In the genomic region with DNA sequence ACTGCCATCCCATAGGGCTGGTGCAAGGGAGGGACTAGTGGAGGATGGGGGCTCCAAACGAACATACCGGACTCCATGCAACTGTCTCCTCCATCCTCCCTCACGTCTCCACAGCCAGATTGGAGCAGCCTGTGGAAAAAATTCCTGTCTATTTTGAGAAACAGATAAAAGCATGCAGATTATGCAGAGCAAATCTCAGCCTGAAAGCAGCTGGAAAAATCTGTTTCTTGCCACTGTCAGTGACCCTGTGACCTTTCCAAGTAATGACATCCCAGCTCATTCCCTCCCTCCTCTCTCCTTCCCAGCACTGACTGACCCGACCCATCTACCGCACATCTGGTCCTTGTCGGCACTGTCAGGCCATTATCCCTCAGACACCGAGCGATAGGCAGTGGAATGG, we compare ENCODE assay signal across 10 mouse cellular contexts. TPM values are rescaled to one million over a fixed set of nuclear protein-coding genes. Genes with fewer than 3 reads are reported as not detected.
DNase-seq lines count a peak whose midpoint lies in the region; ATAC-seq and TF ChIP-seq lines count a peak whose summit lies in the region.
"Had no signal": no experiment of that assay in that cellular context is flagged by ENCODE, and none has a peak within 500 bp of the region (broad histone marks: within the 10 kb centered on the region; RNA-seq: fewer than 3 reads in every experiment).

No protein-coding gene starts in this region.

- no peak overlapping the region for H3K9ac ChIP-seq in neural tube, embryonic 15.5 days (replicated peaks)
- no peak overlapping the region for H3K9ac ChIP-seq in heart, postnatal 0 days (replicated peaks; ENCODE audit: low read depth, low read length)
- H3K9ac ChIP-seq in liver, adult 2 months (ENCODE audit: low read depth, low read length): no peak overlapping the region
- no peak overlapping the region for H3K9ac ChIP-seq in stomach, embryonic 16.5 days (ENCODE audit: low read length)
- H3K9ac ChIP-seq in midbrain, embryonic 11.5 days (ENCODE audit: low read length): no peak overlapping the region
- H3K9ac ChIP-seq: embryonic facial prominence, embryonic 12.5 days; liver, embryonic 13.5 days had no signal

- peak; percentile 56 for DNase-seq in neural tube, embryonic 10.5 days (ENCODE audit: extremely low spot score, low spot score)
- DNase-seq in heart, postnatal 0 days (ENCODE audit: low spot score): peak; percentile 93
- DNase-seq in liver, adult 2 months (ENCODE audit: extremely low read depth, low read depth, low spot score): peak; percentile 54
- DNase-seq in midbrain, embryonic 11.5 days (ENCODE audit: low spot score, missing footprints): no peak
- DNase-seq in layer of hippocampus, adult 8-10 months (ENCODE audit: low spot score in 2 of 2): no peak
- DNase-seq: liver, embryonic 13.5 days had no signal

- no peak for TF ChIP-seq CTCF in heart, postnatal 0 days (IDR thresholded peaks at IDR 0.05; ENCODE audit: low read depth)
- no peak for TF ChIP-seq CTCF in liver, adult 2 months (IDR thresholded peaks at IDR 0.05; ENCODE audit: low read depth, low read length)

- peaks cover 9% of the 10 kb centered on the region for H3K4me1 ChIP-seq in neural tube, embryonic 15.5 days
- H3K4me1 ChIP-seq in heart, postnatal 0 days (ENCODE audit: control insufficient read depth, insufficient read depth): peaks cover 54% of the 10 kb centered on the region
- H3K4me1 ChIP-seq in liver, adult 2 months (ENCODE audit: control insufficient read depth, insufficient read depth, low read length): no peaks in the 10 kb centered on the region
- H3K4me1 ChIP-seq in stomach, embryonic 16.5 days (ENCODE audit: control insufficient read depth, insufficient read depth, low read length): peaks cover 31% of the 10 kb centered on the region
- no peaks in the 10 kb centered on the region for H3K4me1 ChIP-seq in midbrain, embryonic 11.5 days (ENCODE audit: control insufficient read depth, insufficient read depth, low read length)

- TF ChIP-seq EP300 in heart, postnatal 0 days (IDR thresholded peaks at IDR 0.05; ENCODE audit: low read depth): peak; percentile 94

- H3K36me3 ChIP-seq in neural tube, embryonic 15.5 days: no peaks in the 10 kb centered on the region
- no peaks in the 10 kb centered on the region for H3K36me3 ChIP-seq in heart, postnatal 0 days (replicated peaks; ENCODE audit: control insufficient read depth, insufficient read depth, low read length)
- no peaks in the 10 kb centered on the region for H3K36me3 ChIP-seq in liver, adult 2 months (ENCODE audit: control insufficient read depth, insufficient read depth, low read length)
- no peaks in the 10 kb centered on the region for H3K36me3 ChIP-seq in stomach, embryonic 16.5 days (ENCODE audit: control insufficient read depth, insufficient read depth, low read length)
- no peaks in the 10 kb centered on the region for H3K36me3 ChIP-seq in midbrain, embryonic 11.5 days (ENCODE audit: control insufficient read depth, insufficient read depth, low read length)
- H3K36me3 ChIP-seq: embryonic facial prominence, embryonic 12.5 days; liver, embryonic 13.5 days had no signal

- H3K79me2 ChIP-seq in liver, adult 2 months (ENCODE audit: control insufficient read depth, insufficient read depth, low read length): no peaks in the 10 kb centered on the region

- no peak overlapping the region for H3K27ac ChIP-seq in neural tube, embryonic 15.5 days (replicated peaks)
- H3K27ac ChIP-seq in heart, postnatal 0 days (ENCODE audit: low read depth): peak overlapping the region; percentile 86
- no peak overlapping the region for H3K27ac ChIP-seq in liver, adult 2 months (replicated peaks; ENCODE audit: insufficient read depth, low read depth, low read length)
- peak overlapping the region; percentile 85 for H3K27ac ChIP-seq in stomach, embryonic 16.5 days (ENCODE audit: low read length)
- H3K27ac ChIP-seq in midbrain, embryonic 11.5 days (ENCODE audit: low read depth, low read length): no peak overlapping the region
- H3K27ac ChIP-seq: embryonic facial prominence, embryonic 12.5 days; liver, embryonic 13.5 days had no signal

- 40% methylated on average over 8 of the region's 8 CpGs for WGBS in neural tube, embryonic 15.5 days
- WGBS in heart, postnatal 0 days: 6% methylated on average over 8 of the region's 8 CpGs
- WGBS in liver, adult 2 months: 63% methylated on average over 8 of the region's 8 CpGs
- WGBS in stomach, embryonic 16.5 days: 32% methylated on average over 8 of the region's 8 CpGs
- 65% methylated on average over 8 of the region's 8 CpGs for WGBS in midbrain, embryonic 11.5 days

- ATAC-seq in neural tube, embryonic 15.5 days (ENCODE audit: low FRiP score): no peak
- ATAC-seq in heart, postnatal 0 days (ENCODE audit: insufficient read depth, low read depth): peak; percentile 83
- ATAC-seq in stomach, embryonic 16.5 days (ENCODE audit: insufficient read depth, low FRiP score): peak; percentile 86
- no peak for ATAC-seq in midbrain, embryonic 11.5 days (ENCODE audit: low FRiP score)
- ATAC-seq in granulocyte monocyte progenitor cell, adult 5-6 weeks (replicated peaks; ENCODE audit: poor library complexity, severe bottlenecking): no peak

- no peak for TF ChIP-seq POLR2A in liver, adult 2 months (IDR thresholded peaks at IDR 0.05; ENCODE audit: extremely low read depth, insufficient read depth, low read length)

- no peak overlapping the region for H3K4me3 ChIP-seq in neural tube, embryonic 15.5 days (replicated peaks)
- H3K4me3 ChIP-seq in heart, postnatal 0 days (ENCODE audit: low read depth, low read length): no peak overlapping the region
- H3K4me3 ChIP-seq in liver, adult 2 months (ENCODE audit: insufficient read depth, low read depth, low read length): no peak overlapping the region
- H3K4me3 ChIP-seq in stomach, embryonic 16.5 days (replicated peaks; ENCODE audit: low read length): no peak overlapping the region
- H3K4me3 ChIP-seq in midbrain, embryonic 11.5 days (ENCODE audit: low read depth, low read length): no peak overlapping the region
- H3K4me3 ChIP-seq: embryonic facial prominence, embryonic 12.5 days; liver, embryonic 13.5 days had no signal

- no peaks in the 10 kb centered on the region for H3K27me3 ChIP-seq in neural tube, embryonic 15.5 days (replicated peaks)
- H3K27me3 ChIP-seq in heart, postnatal 0 days (ENCODE audit: control insufficient read depth, insufficient read depth, low read length): no peaks in the 10 kb centered on the region
- no peaks in the 10 kb centered on the region for H3K27me3 ChIP-seq in liver, adult 2 months (ENCODE audit: control insufficient read depth, insufficient read depth, low read length)
- H3K27me3 ChIP-seq in stomach, embryonic 16.5 days (ENCODE audit: control insufficient read depth, insufficient read depth, low read length): no peaks in the 10 kb centered on the region
- H3K27me3 ChIP-seq in midbrain, embryonic 11.5 days (ENCODE audit: control insufficient read depth, insufficient read depth, low read length): no peaks in the 10 kb centered on the region
- H3K27me3 ChIP-seq: embryonic facial prominence, embryonic 12.5 days; liver, embryonic 13.5 days had no signal

- H3K9me3 ChIP-seq in neural tube, embryonic 15.5 days (replicated peaks): no peaks in the 10 kb centered on the region
- H3K9me3 ChIP-seq in heart, postnatal 0 days (replicated peaks; ENCODE audit: control insufficient read depth, low read length): no peaks in the 10 kb centered on the region
- H3K9me3 ChIP-seq in stomach, embryonic 16.5 days (replicated peaks; ENCODE audit: control insufficient read depth, low read length): no peaks in the 10 kb centered on the region
- H3K9me3 ChIP-seq in midbrain, embryonic 11.5 days (ENCODE audit: control insufficient read depth, low read length): no peaks in the 10 kb centered on the region
- H3K9me3 ChIP-seq: embryonic facial prominence, embryonic 12.5 days; liver, embryonic 13.5 days had no signal

- H3K4me2 ChIP-seq in neural tube, embryonic 15.5 days: no peak overlapping the region
- no peak overlapping the region for H3K4me2 ChIP-seq in heart, postnatal 0 days (ENCODE audit: low read depth, low read length)
- H3K4me2 ChIP-seq in stomach, embryonic 16.5 days (ENCODE audit: low read depth, low read length): no peak overlapping the region
- no peak overlapping the region for H3K4me2 ChIP-seq in midbrain, embryonic 11.5 days
- H3K4me2 ChIP-seq: embryonic facial prominence, embryonic 12.5 days; liver, embryonic 13.5 days had no signal

RNA-seq across cellular contexts. Expression of a gene that starts 35.5 kb away (rescaled TPM):
- 12.9 and 14.2 TPM in 2 replicates for polyA plus RNA-seq in neural tube, embryonic 15.5 days (2015; fragmentation: Nextera tagmentation; extraction: Ambion mirVana)
- 218 and 225 TPM in 2 replicates for total RNA-seq in heart, postnatal 0 days (2014; rRNA removed; ENCODE audit: low replicate concordance)
- 31.5 and 32.8 TPM in 2 replicates for polyA plus RNA-seq in heart, postnatal 0 days (2015; fragmentation: Nextera tagmentation; extraction: Ambion mirVana)
- total RNA-seq in liver, adult 2 months (2014; rRNA removed): 24.1 and 29.6 TPM in 2 replicates
- 12.3 and 17.2 TPM in 2 replicates for polyA plus RNA-seq in liver, adult 2 months (2012; rRNA removed)
- 14.5 and 15.1 TPM in 2 replicates for polyA plus RNA-seq in stomach, embryonic 16.5 days (2015; fragmentation: Nextera tagmentation; extraction: Ambion mirVana)
- polyA plus RNA-seq in midbrain, embryonic 11.5 days (2014; fragmentation: Nextera tagmentation; extraction: Ambion mirVana): 14.1 and 14.3 TPM in 2 replicates
- total RNA-seq in granulocyte monocyte progenitor cell, adult 5-6 weeks (2014; fragmentation: Nextera tagmentation): 14.3 and 27.5 TPM in 2 replicates
- total RNA-seq in granulocyte monocyte progenitor cell, adult 5-6 weeks (2017): 11.0 and 12.8 TPM in 2 replicates
- 10 to 100 TPM; 32.0 to 37.2 (median 36.6) TPM for total RNA-seq in layer of hippocampus, adult 8-10 months (2022)

Comparison
In these comparisons a context has a peak if more than half of its experiments do, and no peak if none do; other contexts are left out.
1. DNase-seq: peak in neural tube, embryonic 10.5 days (single experiment), heart, postnatal 0 days (single experiment) and liver, adult 2 months (single experiment); none in midbrain, embryonic 11.5 days (single experiment) and layer of hippocampus, adult 8-10 months (0 of 2).
2. ATAC-seq: peak in heart, postnatal 0 days (single experiment) and stomach, embryonic 16.5 days (single experiment); none in neural tube, embryonic 15.5 days (single experiment), midbrain, embryonic 11.5 days (single experiment) and granulocyte monocyte progenitor cell, adult 5-6 weeks (single experiment).
3. H3K27ac ChIP-seq: peak in heart, postnatal 0 days (single experiment) and stomach, embryonic 16.5 days (single experiment); none in neural tube, embryonic 15.5 days (single experiment), liver, adult 2 months (single experiment) and midbrain, embryonic 11.5 days (single experiment).